Mouse (Mus musculus): ENCODE measurements at regions not wholly inside any gene's neighbourhood (a gene's known extent, or its start where the extent isn't known, plus 50 kb on each side); places are given as distances from the start of the nearest gene placed in this dataset.

GRCm38 (mm10) chr2:137732410-137732809, 524.0 kb upstream of the Btbd3 start:
- no peak for TF ChIP-seq EP300 (IDR thresholded peaks at IDR 0.05; ENCODE audit: low read depth)
- 0 out of 2 replicates have a peak, but pooled peaks have one; percentile 29 for TF ChIP-seq CTCF (IDR thresholded peaks at IDR 0.05; ENCODE audit: low read depth)

All from liver, embryonic 14.5 days (tissue).